Mouse (Mus musculus): ENCODE measurements around the gene Xpa.

The Xpa gene

GRCm38 (mm10) chr4:46195781-46196487 lies at the start of gene Xpa:
Gene Xpa (minus strand): TSS chr4:46196311.
- DNase-seq, result peak; percentile 96

- no peak for DNase-seq
Measured at GRCm38 (mm10) chr4:46235871-46236270, 39.8 kb upstream of the Xpa start.

GRCm38 (mm10) chr4:46234739-46235138 lies 38.6 kb upstream of the Xpa start:
- no peak for DNase-seq

GRCm38 (mm10) chr4:46226972-46227535 lies 30.9 kb upstream of the Xpa start:
- DNase-seq, result no peak

GRCm38 (mm10) chr4:46221090-46221489 lies 25.0 kb upstream of the Xpa start:
- no peak for DNase-seq

GRCm38 (mm10) chr4:46202562-46203126 lies 6.5 kb upstream of the Xpa start:
- no peak for DNase-seq

GRCm38 (mm10) chr4:46201834-46202561 lies 5.9 kb upstream of the Xpa start:
- peak; percentile 85 for DNase-seq

- no peak for DNase-seq
Measured at GRCm38 (mm10) chr4:46198064-46198463, 2.0 kb upstream of the Xpa start.

GRCm38 (mm10) chr4:46196513-46196912 lies 402 bp upstream of the Xpa start:
- DNase-seq, result peak; percentile 13

- peak; percentile 63 for DNase-seq
Measured at GRCm38 (mm10) chr4:46192011-46192410, 4.1 kb downstream of the Xpa start.

- no peak for DNase-seq
Measured at GRCm38 (mm10) chr4:46186466-46186865, 9.6 kb downstream of the Xpa start.

GRCm38 (mm10) chr4:46185890-46186289 lies 10.2 kb downstream of the Xpa start:
- DNase-seq, result no peak

- no peak for DNase-seq
Measured at GRCm38 (mm10) chr4:46185423-46185822, 10.7 kb downstream of the Xpa start.

GRCm38 (mm10) chr4:46182181-46182580 lies 13.9 kb downstream of the Xpa start:
- no peak for DNase-seq

- DNase-seq, result no peak
Measured at GRCm38 (mm10) chr4:46181168-46181567, 14.9 kb downstream of the Xpa start.

- DNase-seq, result no peak
Measured at GRCm38 (mm10) chr4:46177496-46177895, 18.6 kb downstream of the Xpa start.

GRCm38 (mm10) chr4:46177018-46177417 lies 19.1 kb downstream of the Xpa start:
- no peak for DNase-seq

- no peak for DNase-seq
Measured at GRCm38 (mm10) chr4:46176313-46176712, 19.8 kb downstream of the Xpa start.

- DNase-seq, result no peak
Measured at GRCm38 (mm10) chr4:46171761-46172160, 24.4 kb downstream of the Xpa start.

- DNase-seq, result no peak
Measured at GRCm38 (mm10) chr4:46165831-46166230, 30.3 kb downstream of the Xpa start.

GRCm38 (mm10) chr4:46164027-46164426 lies 32.1 kb downstream of the Xpa start:
- no peak for DNase-seq

GRCm38 (mm10) chr4:46151903-46152544 lies 44.1 kb downstream of the Xpa start:
- no peak for DNase-seq

GRCm38 (mm10) chr4:46146881-46147280 lies 49.2 kb downstream of the Xpa start:
- no peak for DNase-seq

Data from kidney, adult 9 months (tissue).